Mouse (Mus musculus) embryonic facial prominence, embryonic 14.5 days (tissue): Measurements from ENCODE around the gene Cngb1. TPM values are rescaled to one million over a fixed set of nuclear protein-coding genes. Genes with fewer than 3 reads are reported as not detected.

Experiments
- polyA plus RNA-seq: library from polyadenylated mRNA; unstranded; fragments of >200 nt; fragmentation: Nextera tagmentation; extraction: Ambion mirVana; gene quantifications from 2 replicates; pipeline ENCODE4 v1.2.1, GENCODE M21; 2014

Cngb1 gene
- polyA plus RNA-seq, 1 experiment from 2014 or later: 1.7 TPM

Other genes starting within 250 kb of the Cngb1 start
- 18.6 and 20.8 TPM in 2 replicates for gene Katnb1, start 225.4 kb downstream of the Cngb1 start, polyA plus RNA-seq
- 13.4 and 13.6 TPM in 2 replicates for gene Kifc3, start 103.8 kb downstream of the Cngb1 start, polyA plus RNA-seq
- gene Tepp, start 4.0 kb upstream of the Cngb1 start, polyA plus RNA-seq: 0.50 TPM in 1 of 2 replicates, not detected in the other
- gene Zfp319, start 25.4 kb upstream of the Cngb1 start, polyA plus RNA-seq: 8.4 and 8.9 TPM in 2 replicates
- 36.3 and 38.0 TPM in 2 replicates for gene Usb1, start 25.7 kb upstream of the Cngb1 start, polyA plus RNA-seq
- 14.9 and 15.3 TPM in 2 replicates for gene Mmp15, start 45.7 kb upstream of the Cngb1 start, polyA plus RNA-seq
- gene Cfap20, start 128.3 kb upstream of the Cngb1 start, polyA plus RNA-seq: 150 and 152 TPM in 2 replicates
- 18.7 and 22.5 TPM in 2 replicates for gene Csnk2a2, start 183.5 kb upstream of the Cngb1 start, polyA plus RNA-seq
- 1.9 and 5.4 TPM in 2 replicates for gene Ccdc113, start 227.5 kb upstream of the Cngb1 start, polyA plus RNA-seq